Mouse (Mus musculus): Measurements from ENCODE around the gene Rabggta. TPM values are rescaled to one million over a fixed set of nuclear protein-coding genes. Genes with fewer than 3 reads are reported as not detected.

The Rabggta gene
- total RNA-seq, 1 experiment from 2014 or later, result 17.2 TPM

- ATAC-seq (replicated peaks in 1 of 2; ENCODE audit: insufficient read depth in 1 of 2, low FRiP score in 2 of 2, low TSS enrichment in 1 of 2, low read depth in 1 of 2, poor library complexity in 2 of 2, severe bottlenecking in 2 of 2), result peak in 1 of 2 experiments; percentile 47; a peak in 2 of 4 replicates
Observed at GRCm38 (mm10) chr14:55737086-55737687, 15.1 kb upstream of the Rabggta start.

GRCm38 (mm10) chr14:55735758-55736157 lies 13.7 kb upstream of the Rabggta start:
- no peak for ATAC-seq (replicated peaks in 1 of 2; ENCODE audit: insufficient read depth in 1 of 2, low FRiP score in 2 of 2, low TSS enrichment in 1 of 2, low read depth in 1 of 2, poor library complexity in 2 of 2, severe bottlenecking in 2 of 2)

- ATAC-seq (replicated peaks in 1 of 2; ENCODE audit: insufficient read depth in 1 of 2, low FRiP score in 2 of 2, low TSS enrichment in 1 of 2, low read depth in 1 of 2, poor library complexity in 2 of 2, severe bottlenecking in 2 of 2), result no peak
Observed at GRCm38 (mm10) chr14:55735334-55735733, 13.3 kb upstream of the Rabggta start.

- ATAC-seq (replicated peaks in 1 of 2; ENCODE audit: insufficient read depth in 1 of 2, low FRiP score in 2 of 2, low TSS enrichment in 1 of 2, low read depth in 1 of 2, poor library complexity in 2 of 2, severe bottlenecking in 2 of 2), result no peak; a peak in 1 of 4 replicates
Observed at GRCm38 (mm10) chr14:55734869-55735268, 12.8 kb upstream of the Rabggta start.

- no peak for ATAC-seq (replicated peaks in 1 of 2; ENCODE audit: insufficient read depth in 1 of 2, low FRiP score in 2 of 2, low TSS enrichment in 1 of 2, low read depth in 1 of 2, poor library complexity in 2 of 2, severe bottlenecking in 2 of 2)
Observed at GRCm38 (mm10) chr14:55733889-55734288, 11.8 kb upstream of the Rabggta start.

- no peak for ATAC-seq (replicated peaks in 1 of 2; ENCODE audit: insufficient read depth in 1 of 2, low FRiP score in 2 of 2, low TSS enrichment in 1 of 2, low read depth in 1 of 2, poor library complexity in 2 of 2, severe bottlenecking in 2 of 2)
Observed at GRCm38 (mm10) chr14:55730531-55731032, 8.5 kb upstream of the Rabggta start.

- no peak for ATAC-seq (replicated peaks in 1 of 2; ENCODE audit: insufficient read depth in 1 of 2, low FRiP score in 2 of 2, low TSS enrichment in 1 of 2, low read depth in 1 of 2, poor library complexity in 2 of 2, severe bottlenecking in 2 of 2)
Observed at GRCm38 (mm10) chr14:55730116-55730515, 8.1 kb upstream of the Rabggta start.

- ATAC-seq (replicated peaks in 1 of 2; ENCODE audit: insufficient read depth in 1 of 2, low FRiP score in 2 of 2, low TSS enrichment in 1 of 2, low read depth in 1 of 2, poor library complexity in 2 of 2, severe bottlenecking in 2 of 2), result peak in 1 of 2 experiments; percentile 30; a peak in 1 of 4 replicates
Observed at GRCm38 (mm10) chr14:55727889-55728685, 6.0 kb upstream of the Rabggta start.

GRCm38 (mm10) chr14:55726261-55726660 lies 4.2 kb upstream of the Rabggta start:
- no peak for ATAC-seq (replicated peaks in 1 of 2; ENCODE audit: insufficient read depth in 1 of 2, low FRiP score in 2 of 2, low TSS enrichment in 1 of 2, low read depth in 1 of 2, poor library complexity in 2 of 2, severe bottlenecking in 2 of 2)

- ATAC-seq (replicated peaks in 1 of 2; ENCODE audit: insufficient read depth in 1 of 2, low FRiP score in 2 of 2, low TSS enrichment in 1 of 2, low read depth in 1 of 2, poor library complexity in 2 of 2, severe bottlenecking in 2 of 2), result peak; percentile 66 to 72
Observed at GRCm38 (mm10) chr14:55724411-55724871, 2.4 kb upstream of the Rabggta start.

- ATAC-seq (replicated peaks in 1 of 2; ENCODE audit: insufficient read depth in 1 of 2, low FRiP score in 2 of 2, low TSS enrichment in 1 of 2, low read depth in 1 of 2, poor library complexity in 2 of 2, severe bottlenecking in 2 of 2), result no peak
Observed at GRCm38 (mm10) chr14:55723433-55723832, 1.4 kb upstream of the Rabggta start.

- ATAC-seq (replicated peaks in 1 of 2; ENCODE audit: insufficient read depth in 1 of 2, low FRiP score in 2 of 2, low TSS enrichment in 1 of 2, low read depth in 1 of 2, poor library complexity in 2 of 2, severe bottlenecking in 2 of 2), result no peak
Observed at GRCm38 (mm10) chr14:55722438-55722945, 429 bp upstream of the Rabggta start.

GRCm38 (mm10) chr14:55721076-55721475 lies 987 bp downstream of the Rabggta start:
- ATAC-seq (replicated peaks in 1 of 2; ENCODE audit: insufficient read depth in 1 of 2, low FRiP score in 2 of 2, low TSS enrichment in 1 of 2, low read depth in 1 of 2, poor library complexity in 2 of 2, severe bottlenecking in 2 of 2), result no peak

GRCm38 (mm10) chr14:55720666-55721065 lies 1.4 kb downstream of the Rabggta start:
- ATAC-seq (replicated peaks in 1 of 2; ENCODE audit: insufficient read depth in 1 of 2, low FRiP score in 2 of 2, low TSS enrichment in 1 of 2, low read depth in 1 of 2, poor library complexity in 2 of 2, severe bottlenecking in 2 of 2), result no peak

GRCm38 (mm10) chr14:55719737-55720136 lies 2.3 kb downstream of the Rabggta start:
- no peak for ATAC-seq (replicated peaks in 1 of 2; ENCODE audit: insufficient read depth in 1 of 2, low FRiP score in 2 of 2, low TSS enrichment in 1 of 2, low read depth in 1 of 2, poor library complexity in 2 of 2, severe bottlenecking in 2 of 2)

- ATAC-seq (replicated peaks in 1 of 2; ENCODE audit: insufficient read depth in 1 of 2, low FRiP score in 2 of 2, low TSS enrichment in 1 of 2, low read depth in 1 of 2, poor library complexity in 2 of 2, severe bottlenecking in 2 of 2), result no peak
Observed at GRCm38 (mm10) chr14:55716884-55717283, 5.2 kb downstream of the Rabggta start.

GRCm38 (mm10) chr14:55716271-55716670 lies 5.8 kb downstream of the Rabggta start:
- no peak for ATAC-seq (replicated peaks in 1 of 2; ENCODE audit: insufficient read depth in 1 of 2, low FRiP score in 2 of 2, low TSS enrichment in 1 of 2, low read depth in 1 of 2, poor library complexity in 2 of 2, severe bottlenecking in 2 of 2)

- ATAC-seq (replicated peaks in 1 of 2; ENCODE audit: insufficient read depth in 1 of 2, low FRiP score in 2 of 2, low TSS enrichment in 1 of 2, low read depth in 1 of 2, poor library complexity in 2 of 2, severe bottlenecking in 2 of 2), result no peak
Observed at GRCm38 (mm10) chr14:55714893-55715292, 7.2 kb downstream of the Rabggta start.
